Mouse (Mus musculus): ENCODE results near the gene Calhm5. TPM values are rescaled to one million over a fixed set of nuclear protein-coding genes. Genes with fewer than 3 reads are reported as not detected.

Gene Calhm5
- polyA plus RNA-seq, 1 experiment from 2014 or later = 0.02 TPM

GRCm38 (mm10) chr10:34070999-34071492 lies 25.3 kb downstream of the Calhm5 start:
- Histone ChIP-seq H3K4me3 (replicated peaks) (no peak overlapping the region), H3K27me3 (no peaks in the 10 kb centered on the region), H3K4me2 (no peak overlapping the region), H3K36me3 (replicated peaks) (no peaks in the 10 kb centered on the region), H3K27ac (replicated peaks) (no peak overlapping the region), H3K4me1 (replicated peaks) (no peaks in the 10 kb centered on the region), H3K9ac (no peak overlapping the region), H3K9me3 (replicated peaks) (no peaks in the 10 kb centered on the region)
- ATAC-seq (ENCODE audit: insufficient read depth) = no peak
- WGBS (ENCODE audit: insufficient replicate concordance) = 44% methylated on average over 5 of the region's 5 CpGs

- Histone ChIP-seq H3K27me3 (no peaks in the 10 kb centered on the region), H3K4me2 (no peak overlapping the region), H3K27ac (replicated peaks) (no peak overlapping the region), H3K36me3 (replicated peaks) (no peaks in the 10 kb centered on the region), H3K9me3 (replicated peaks) (no peaks in the 10 kb centered on the region), H3K4me1 (replicated peaks) (no peaks in the 10 kb centered on the region), H3K4me3 (replicated peaks) (no peak overlapping the region), H3K9ac (no peak overlapping the region)
- 42% methylated on average over 1 of the region's 1 CpGs for WGBS (ENCODE audit: insufficient replicate concordance)
- ATAC-seq (ENCODE audit: insufficient read depth) = no peak
Measured at GRCm38 (mm10) chr10:34069606-34070005, 26.7 kb downstream of the Calhm5 start.

GRCm38 (mm10) chr10:34066591-34066990 lies 29.7 kb downstream of the Calhm5 start:
- Histone ChIP-seq H3K36me3 (replicated peaks) (no peaks in the 10 kb centered on the region), H3K4me3 (replicated peaks) (no peak overlapping the region), H3K27me3 (no peaks in the 10 kb centered on the region), H3K4me1 (replicated peaks) (no peaks in the 10 kb centered on the region), H3K4me2 (no peak overlapping the region), H3K9me3 (replicated peaks) (no peaks in the 10 kb centered on the region), H3K9ac (no peak overlapping the region), H3K27ac (replicated peaks) (no peak overlapping the region)
- WGBS (ENCODE audit: insufficient replicate concordance) = 38% methylated on average over 3 of the region's 3 CpGs
- ATAC-seq (ENCODE audit: insufficient read depth) = no peak

GRCm38 (mm10) chr10:34053987-34054386 lies 42.3 kb downstream of the Calhm5 start:
- H3K4me1 ChIP-seq (replicated peaks) = no peaks in the 10 kb centered on the region
- H3K27ac ChIP-seq (replicated peaks) = no peak overlapping the region
- no peak overlapping the region for H3K4me2 ChIP-seq
- no peaks in the 10 kb centered on the region for H3K27me3 ChIP-seq
- ATAC-seq (ENCODE audit: insufficient read depth) = no peak
- H3K9ac ChIP-seq = no peak overlapping the region
- no peaks in the 10 kb centered on the region for H3K9me3 ChIP-seq (replicated peaks)
- no peak overlapping the region for H3K4me3 ChIP-seq (replicated peaks)
- 53% methylated on average over 2 of the region's 2 CpGs for WGBS (ENCODE audit: insufficient replicate concordance)
- no peaks in the 10 kb centered on the region for H3K36me3 ChIP-seq (replicated peaks)

- no peak for ATAC-seq (ENCODE audit: insufficient read depth)
- no peaks in the 10 kb centered on the region for H3K36me3 ChIP-seq (replicated peaks)
Measured at GRCm38 (mm10) chr10:34044210-34044609, 52.1 kb downstream of the Calhm5 start, which contains the start of gene Calhm4. Gene Calhm4 (minus strand): TSS chr10:34044310.

More at GRCm38 (mm10) chr10:34044210-34044609, 52.1 kb downstream of the Calhm5 start, which contains the start of gene Calhm4:
- no peaks in the 10 kb centered on the region for H3K27me3 ChIP-seq
- 59% methylated on average over 5 of the region's 5 CpGs for WGBS (ENCODE audit: insufficient replicate concordance)
- no peak within 1 kb of the TSS for H3K9ac ChIP-seq
- H3K9me3 ChIP-seq (replicated peaks) = no peaks in the 10 kb centered on the region
- no peak within 1 kb of the TSS for H3K4me2 ChIP-seq
- H3K4me3 ChIP-seq (replicated peaks) = no peak within 1 kb of the TSS
- H3K27ac ChIP-seq (replicated peaks) = no peak within 1 kb of the TSS
- H3K4me1 ChIP-seq (replicated peaks) = no peaks in the 10 kb centered on the region

Other genes starting within 250 kb of the Calhm5 start
- gene Sult3a1, start 238.8 kb downstream of the Calhm5 start, polyA plus RNA-seq (2015; fragmentation: Nextera tagmentation; extraction: Ambion mirVana) = not detected in 2 replicates
- gene Rsph4a, start 191.4 kb downstream of the Calhm5 start, polyA plus RNA-seq (2015; fragmentation: Nextera tagmentation; extraction: Ambion mirVana) = not detected in 2 replicates
- gene Zup1, start 145.2 kb downstream of the Calhm5 start, polyA plus RNA-seq (2015; fragmentation: Nextera tagmentation; extraction: Ambion mirVana) = 7.6 and 7.7 TPM in 2 replicates
- gene Rwdd1, start 76.9 kb downstream of the Calhm5 start, polyA plus RNA-seq (2015; fragmentation: Nextera tagmentation; extraction: Ambion mirVana) = 31.0 and 33.4 TPM in 2 replicates
- not detected in 2 replicates for gene Trappc3l, start 58.9 kb downstream of the Calhm5 start, polyA plus RNA-seq (2015; fragmentation: Nextera tagmentation; extraction: Ambion mirVana)
- not detected in 2 replicates for gene Calhm4, start 52.2 kb downstream of the Calhm5 start, polyA plus RNA-seq (2015; fragmentation: Nextera tagmentation; extraction: Ambion mirVana)
- 1.8 and 2.1 TPM in 2 replicates for gene Calhm6, start 31.5 kb upstream of the Calhm5 start, polyA plus RNA-seq (2015; fragmentation: Nextera tagmentation; extraction: Ambion mirVana)
- 6.1 and 6.6 TPM in 2 replicates for gene Dse, start 111.2 kb upstream of the Calhm5 start, polyA plus RNA-seq (2015; fragmentation: Nextera tagmentation; extraction: Ambion mirVana)
- gene Tspyl1, start 185.7 kb upstream of the Calhm5 start, polyA plus RNA-seq (2015; fragmentation: Nextera tagmentation; extraction: Ambion mirVana) = 26.2 and 27.2 TPM in 2 replicates
- 0.55 and 0.76 TPM in 2 replicates for gene Tspyl4, start 200.9 kb upstream of the Calhm5 start, polyA plus RNA-seq (2015; fragmentation: Nextera tagmentation; extraction: Ambion mirVana)